Mouse (Mus musculus) heart, embryonic 11.5 days (tissue): Measurements from ENCODE around the gene Nup85. TPM values are rescaled to one million over a fixed set of nuclear protein-coding genes. Genes with fewer than 3 reads are reported as not detected.

Source experiments
- ATAC-seq: fragments of 200-750 bp; cut with Nextera tagmentation; replicated peaks from 2 replicates; pipeline ENCODE4 v1.8.0; 2017; ENCODE audit warnings: moderate library complexity; ENCODE audit not compliant: insufficient number of reproducible peaks, low FRiP score, low TSS enrichment
- H3K27ac ChIP-seq: fragments of 300-500 bp; sonication (generic); 2 replicates; pipeline ENCODE4 v1.5.1; 2014; ENCODE audit warnings: mild to moderate bottlenecking, low read depth, low read length
- H3K27me3 ChIP-seq: fragments of 300-500 bp; sonication (generic); 2 replicates; pipeline ENCODE4 v1.6.1; 2014; ENCODE audit warnings: mild to moderate bottlenecking, low read length, mixed read lengths; ENCODE audit not compliant: control insufficient read depth, insufficient read depth
- H3K36me3 ChIP-seq: fragments of 300-500 bp; sonication (generic); 2 replicates; pipeline ENCODE4 v1.6.1; 2014; ENCODE audit warnings: mild to moderate bottlenecking, low read length, moderate library complexity, mixed read lengths; ENCODE audit not compliant: control insufficient read depth, insufficient read depth
- H3K4me1 ChIP-seq: fragments of 300-500 bp; sonication (generic); 2 replicates; pipeline ENCODE4 v1.6.1; 2014; ENCODE audit warnings: low read length; ENCODE audit not compliant: control insufficient read depth, insufficient read depth
- H3K4me2 ChIP-seq: fragments of 300-500 bp; sonication (generic); 2 replicates; pipeline ENCODE4 v1.6.1; 2014; ENCODE audit warnings: mild to moderate bottlenecking, moderate library complexity
- H3K4me3 ChIP-seq: fragments of 300-500 bp; sonication (generic); 2 replicates; pipeline ENCODE4 v1.5.1; 2014; ENCODE audit warnings: low read depth, low read length
- H3K9ac ChIP-seq: fragments of 300-500 bp; sonication (generic); 2 replicates; pipeline ENCODE4 v1.6.1; 2014; ENCODE audit warnings: mild to moderate bottlenecking, low read depth, low read length, moderate library complexity
- H3K9me3 ChIP-seq: fragments of 300-500 bp; sonication (generic); replicated peaks from 2 replicates; pipeline ENCODE4 v1.6.1; 2016; ENCODE audit warnings: low read length; ENCODE audit not compliant: control insufficient read depth
- WGBS: fragments of 180-500 bp; shearing (Covaris S2); extraction: QIAGEN DNeasy Blood & Tissue Kit; methylation state at CpG from one replicate; pipeline ENCODE4 v1.1.7; 2014; ENCODE audit not compliant: insufficient replicate concordance; 5-methylcytosine and 5-hydroxymethylcytosine counted together
- polyA plus RNA-seq: library from polyadenylated mRNA; unstranded; fragments of >200 nt; fragmentation: Nextera tagmentation; extraction: Ambion mirVana; gene quantifications from 2 replicates; pipeline ENCODE4 v1.2.1, GENCODE M21; 2014

Gene Nup85
- polyA plus RNA-seq, 1 experiment from 2014 or later: 131 TPM

- H3K9me3 ChIP-seq: no peaks in the 10 kb centered on the region
- H3K4me1 ChIP-seq: peaks cover 18% of the 10 kb centered on the region
- peaks cover 14% of the 10 kb centered on the region; the same call in 1 of the 2 replicates for H3K36me3 ChIP-seq
- H3K27me3 ChIP-seq: no peaks in the 10 kb centered on the region
- H3K4me3 ChIP-seq: peak overlapping the region; percentile 68
- peak overlapping the region; percentile 88 for H3K27ac ChIP-seq
- ATAC-seq: no peak
- peak overlapping the region; percentile 99 for H3K4me2 ChIP-seq
- 0% methylated on average over 16 of the region's 16 CpGs for WGBS
- H3K9ac ChIP-seq: peak overlapping the region; percentile 81
Measured at GRCm38 (mm10) chr11:115613138-115613945, 49.1 kb downstream of the Nup85 start.

- H3K36me3 ChIP-seq: peaks cover 7% of the 10 kb centered on the region; the same call in 1 of the 2 replicates
- peaks cover 18% of the 10 kb centered on the region for H3K4me1 ChIP-seq
- H3K4me2 ChIP-seq: no peak overlapping the region
- no peaks in the 10 kb centered on the region for H3K27me3 ChIP-seq
- no peak overlapping the region for H3K27ac ChIP-seq
- no peaks in the 10 kb centered on the region for H3K9me3 ChIP-seq
- H3K4me3 ChIP-seq: no peak overlapping the region
- WGBS: 83% methylated on average over 10 of the region's 10 CpGs
- no peak overlapping the region for H3K9ac ChIP-seq
- no peak for ATAC-seq
Measured at GRCm38 (mm10) chr11:115614346-115615107, 50.3 kb downstream of the Nup85 start.

- H3K27ac ChIP-seq: no peak overlapping the region
- WGBS: 77% methylated on average over 15 of the region's 15 CpGs
Measured at GRCm38 (mm10) chr11:115615108-115615825, 51.0 kb downstream of the Nup85 start.

GRCm38 (mm10) chr11:115615875-115616274, 51.6 kb downstream of the Nup85 start:
- H3K27ac ChIP-seq: no peak overlapping the region
- H3K9me3 ChIP-seq: no peaks in the 10 kb centered on the region
- peaks cover 18% of the 10 kb centered on the region for H3K4me1 ChIP-seq
- 91% methylated on average over 6 of the region's 6 CpGs for WGBS
- H3K27me3 ChIP-seq: no peaks in the 10 kb centered on the region
- H3K36me3 ChIP-seq: peaks cover 7% of the 10 kb centered on the region; the same call in 1 of the 2 replicates
- H3K4me3 ChIP-seq: no peak overlapping the region
- no peak overlapping the region for H3K9ac ChIP-seq
- no peak overlapping the region for H3K4me2 ChIP-seq
- ATAC-seq: no peak

More at GRCm38 (mm10) chr11:115615108-115615825, 51.0 kb downstream of the Nup85 start:
- Histone ChIP-seq H3K4me2 (no peak overlapping the region), H3K27me3 (no peaks in the 10 kb centered on the region), H3K4me1 (peaks cover 18% of the 10 kb centered on the region), H3K36me3 (peaks cover 7% of the 10 kb centered on the region; the same call in 1 of the 2 replicates), H3K9me3 (no peaks in the 10 kb centered on the region), H3K9ac (no peak overlapping the region), H3K4me3 (no peak overlapping the region)
- ATAC-seq: no peak

- no peak overlapping the region for H3K4me2 ChIP-seq
- ATAC-seq: no peak
- H3K27me3 ChIP-seq: no peaks in the 10 kb centered on the region
- peaks cover 7% of the 10 kb centered on the region for H3K36me3 ChIP-seq
- no peak overlapping the region for H3K9ac ChIP-seq
- 92% methylated on average over 7 of the region's 7 CpGs for WGBS
- H3K27ac ChIP-seq: no peak overlapping the region
- H3K4me1 ChIP-seq: peaks cover 18% of the 10 kb centered on the region
- H3K9me3 ChIP-seq: no peaks in the 10 kb centered on the region
- H3K4me3 ChIP-seq: no peak overlapping the region
Measured at GRCm38 (mm10) chr11:115616371-115616770, 52.1 kb downstream of the Nup85 start.

DNA sequence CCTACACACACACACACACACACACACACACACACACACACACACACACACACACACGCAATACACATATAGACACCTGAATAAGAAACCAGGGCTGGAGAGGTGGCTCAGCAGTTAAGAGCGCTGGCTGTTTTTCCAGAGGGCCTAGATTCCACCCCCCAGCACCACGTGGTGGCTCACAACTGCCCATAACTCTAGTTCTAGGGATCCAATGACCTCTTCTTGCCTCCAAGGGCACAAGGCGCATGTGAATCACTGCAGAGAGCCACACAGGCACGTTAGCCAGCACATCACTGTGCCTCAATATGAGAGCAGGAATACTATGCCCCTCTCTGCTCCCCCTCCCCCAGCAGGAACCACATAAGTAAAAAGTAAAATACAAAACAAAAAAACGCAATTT, 52.7 kb downstream of the Nup85 start:
- H3K27ac ChIP-seq: no peak overlapping the region
- H3K4me3 ChIP-seq: no peak overlapping the region
- no peak overlapping the region for H3K4me2 ChIP-seq
- H3K9ac ChIP-seq: no peak overlapping the region
- H3K9me3 ChIP-seq: no peaks in the 10 kb centered on the region
- H3K27me3 ChIP-seq: no peaks in the 10 kb centered on the region
- peaks cover 7% of the 10 kb centered on the region for H3K36me3 ChIP-seq
- H3K4me1 ChIP-seq: peaks cover 14% of the 10 kb centered on the region
- 69% methylated on average over 6 of the region's 6 CpGs for WGBS
- ATAC-seq: no peak

DNA sequence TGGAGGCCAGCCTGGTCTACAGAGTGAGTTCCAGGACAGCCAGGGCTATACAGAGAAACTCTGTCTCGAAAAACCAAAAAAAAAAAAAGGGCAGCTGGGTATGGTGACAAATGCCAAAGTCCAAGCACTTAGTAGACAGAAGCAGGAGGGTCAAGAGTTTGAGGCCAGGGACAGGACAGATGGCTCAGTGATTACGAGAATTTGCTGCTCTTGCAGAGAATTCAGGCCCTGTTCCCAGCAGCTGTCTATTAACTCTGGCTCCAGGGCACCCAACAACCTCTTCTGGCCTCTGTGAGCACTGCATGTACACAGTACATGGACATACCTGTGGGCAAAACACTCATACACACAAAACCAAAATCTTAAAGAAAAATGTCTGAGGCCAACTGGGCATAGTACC, 53.8 kb downstream of the Nup85 start:
- Histone ChIP-seq H3K4me3 (no peak overlapping the region), H3K27me3 (no peaks in the 10 kb centered on the region), H3K36me3 (peaks cover 15% of the 10 kb centered on the region), H3K27ac (no peak overlapping the region), H3K9ac (no peak overlapping the region), H3K9me3 (no peaks in the 10 kb centered on the region), H3K4me2 (no peak overlapping the region), H3K4me1 (peaks cover 14% of the 10 kb centered on the region)
- ATAC-seq: no peak
- WGBS: 88% methylated on average over 2 of the region's 2 CpGs

- no peak for ATAC-seq
- H3K9ac ChIP-seq: no peak overlapping the region
- 85% methylated on average over 16 of the region's 16 CpGs for WGBS
- no peaks in the 10 kb centered on the region for H3K9me3 ChIP-seq
- no peak overlapping the region for H3K4me2 ChIP-seq
- peaks cover 18% of the 10 kb centered on the region for H3K36me3 ChIP-seq
- no peak overlapping the region for H3K27ac ChIP-seq
- H3K27me3 ChIP-seq: no peaks in the 10 kb centered on the region
- peaks cover 6% of the 10 kb centered on the region for H3K4me1 ChIP-seq
- no peak overlapping the region for H3K4me3 ChIP-seq
Measured at GRCm38 (mm10) chr11:115618732-115619516, 54.7 kb downstream of the Nup85 start.
